Mouse (Mus musculus) testis, adult 2 months (tissue): ENCODE data around the gene Dcaf17.

Experiments
- CTCF ChIP-seq: fragments of 200-500 bp; IDR thresholded peaks from 2 replicates; pipeline ENCODE4 v1.5.1; 2012; ENCODE audit warnings: low read depth, mild to moderate bottlenecking, inconsistent platforms, low read length, moderate library complexity; ENCODE audit not compliant: control insufficient read depth, insufficient read depth, insufficient replicate concordance
- POLR2A ChIP-seq: fragments of 200-500 bp; IDR thresholded peaks from 2 replicates; pipeline ENCODE4 v1.6.1; 2012; ENCODE audit warnings: low read depth, mild to moderate bottlenecking, inconsistent platforms, low read length, moderate library complexity; ENCODE audit not compliant: control insufficient read depth

DNA sequence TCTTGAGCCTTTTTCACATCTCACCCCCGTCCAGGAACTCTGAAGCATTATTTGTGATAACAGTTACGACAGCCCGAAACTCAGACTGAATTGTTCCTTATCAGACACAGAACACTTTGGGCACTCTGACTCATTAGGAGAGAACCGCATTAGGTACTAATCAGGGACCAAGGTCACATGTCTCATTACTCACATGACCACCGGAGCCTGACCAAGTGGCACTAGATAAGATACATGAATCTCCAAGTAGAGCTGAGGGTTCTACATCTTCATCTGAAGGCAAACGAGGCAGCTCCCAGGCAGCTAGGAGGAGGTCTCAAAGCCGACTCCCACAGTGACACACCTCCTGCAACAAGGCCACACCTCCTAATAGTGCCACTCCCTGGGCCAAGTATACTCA, 41.0 kb downstream of the Dcaf17 start:
- TF ChIP-seq POLR2A (no peak), CTCF (no peak)
